25 mouse cellular contexts compared by ENCODE assay signal in the genomic region with DNA sequence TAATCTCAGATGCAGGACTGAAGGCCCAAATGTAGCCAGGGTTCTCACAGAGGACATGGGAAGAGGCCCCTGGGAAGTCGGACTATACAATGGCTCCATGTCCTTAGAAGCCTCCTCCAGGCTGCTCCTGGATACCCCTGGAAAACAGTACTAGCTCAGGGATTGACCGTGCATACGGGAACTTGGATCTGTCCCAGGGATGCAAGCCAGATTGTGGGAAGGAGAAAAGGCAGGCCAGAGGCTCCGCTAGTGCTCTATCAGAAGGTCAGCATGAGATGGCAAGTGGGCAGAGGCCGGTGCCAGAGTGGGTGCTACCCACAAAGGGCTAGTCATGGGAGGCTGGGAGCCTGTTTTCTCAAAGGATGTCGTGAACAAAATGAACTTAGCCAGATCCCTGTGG. TPM values are rescaled to one million over a fixed set of nuclear protein-coding genes. Genes with fewer than 3 reads are reported as not detected.
DNase-seq lines count a peak whose midpoint lies in the region; ATAC-seq and TF ChIP-seq lines count a peak whose summit lies in the region.
"Had no signal": no experiment of that assay in that cellular context is flagged by ENCODE, and none has a peak within 500 bp of the region (broad histone marks: within the 10 kb centered on the region; RNA-seq: fewer than 3 reads in every experiment).

No protein-coding gene starts in this region.

- WGBS in hindbrain, postnatal 0 days: 42% methylated on average over 6 of the region's 6 CpGs
- WGBS in hindbrain, embryonic 10.5 days: 88% methylated on average over 6 of the region's 6 CpGs
- 76% methylated on average over 6 of the region's 6 CpGs for WGBS in forebrain, embryonic 14.5 days

- H3K4me2 ChIP-seq in hindbrain, postnatal 0 days (ENCODE audit: low read depth, low read length): no peak overlapping the region
- H3K4me2 ChIP-seq in forebrain, embryonic 14.5 days (ENCODE audit: low read length): no peak overlapping the region
- H3K4me2 ChIP-seq: hindbrain, embryonic 12.5 days; kidney, embryonic 15.5 days; limb, embryonic 15.5 days; liver, embryonic 13.5 days had no signal

- peak overlapping the region; percentile 85 for H3K27ac ChIP-seq in gastrocnemius, adult 2 months
- no peak overlapping the region for H3K27ac ChIP-seq in hindbrain, postnatal 0 days
- no peak overlapping the region for H3K27ac ChIP-seq in hindbrain, embryonic 10.5 days
- no peak overlapping the region for H3K27ac ChIP-seq in forebrain, embryonic 14.5 days (ENCODE audit: low read depth, low read length)
- H3K27ac ChIP-seq: hindbrain, embryonic 12.5 days; kidney, embryonic 15.5 days; layer of hippocampus, adult 2 months; limb, embryonic 15.5 days; liver, embryonic 13.5 days; macrophage had no signal

- no peaks in the 10 kb centered on the region for H3K4me1 ChIP-seq in hindbrain, postnatal 0 days (ENCODE audit: insufficient read depth, low read length)
- peaks cover 22% of the 10 kb centered on the region; the same call in 1 of the 2 replicates for H3K4me1 ChIP-seq in hindbrain, embryonic 10.5 days (replicated peaks)
- H3K4me1 ChIP-seq in forebrain, embryonic 14.5 days (ENCODE audit: control insufficient read depth, insufficient read depth, low read length): no peaks in the 10 kb centered on the region
- H3K4me1 ChIP-seq: hindbrain, embryonic 12.5 days; kidney, embryonic 15.5 days had no signal

- DNase-seq in gastrocnemius, adult 2 months: peak; percentile 42
- no peak for DNase-seq in gastrocnemius, adult 18-20 months (ENCODE audit: low spot score)
- peak; percentile 51 for DNase-seq in hindbrain, postnatal 0 days (ENCODE audit: low spot score)
- no peak for DNase-seq in hindbrain, embryonic 10.5 days (ENCODE audit: low spot score)
- peak; percentile 46 for DNase-seq in Muller cell, postnatal 12 days (ENCODE audit: inconsistent ontology term)
- DNase-seq in brain, adult 2 months (ENCODE audit: low read depth, low spot score): peak; percentile 29
- DNase-seq in forebrain, embryonic 14.5 days (ENCODE audit: low spot score): no peak
- DNase-seq: cerebellum, adult 9-10 months; forebrain, postnatal 0 days; gastrocnemius, postnatal 14 days; kidney, adult 11 months; lung, adult 2 months; midbrain, embryonic 14.5 days; right cerebral cortex, adult 18-20 months had no signal

- H3K4me3 ChIP-seq in gastrocnemius, adult 2 months: no peak overlapping the region
- no peak overlapping the region for H3K4me3 ChIP-seq in hindbrain, postnatal 0 days (ENCODE audit: low read length)
- H3K4me3 ChIP-seq in hindbrain, embryonic 10.5 days: no peak overlapping the region
- H3K4me3 ChIP-seq in forebrain, embryonic 14.5 days (ENCODE audit: low read depth, low read length): no peak overlapping the region
- H3K4me3 ChIP-seq: hindbrain, embryonic 12.5 days; kidney, embryonic 15.5 days; layer of hippocampus, adult 2 months; limb, embryonic 15.5 days; liver, embryonic 13.5 days had no signal

- H3K36me3 ChIP-seq in hindbrain, postnatal 0 days (ENCODE audit: insufficient read depth, low read length): no peaks in the 10 kb centered on the region
- no peaks in the 10 kb centered on the region for H3K36me3 ChIP-seq in hindbrain, embryonic 10.5 days
- no peaks in the 10 kb centered on the region for H3K36me3 ChIP-seq in forebrain, embryonic 14.5 days (ENCODE audit: control insufficient read depth, insufficient read depth, low read length)
- H3K36me3 ChIP-seq: G1E; hindbrain, embryonic 12.5 days; kidney, embryonic 15.5 days; limb, embryonic 15.5 days; liver, embryonic 13.5 days had no signal

- no peaks in the 10 kb centered on the region for H3K27me3 ChIP-seq in hindbrain, postnatal 0 days (ENCODE audit: insufficient read depth, low read length)
- H3K27me3 ChIP-seq in hindbrain, embryonic 10.5 days (ENCODE audit: insufficient read depth, poor library complexity, severe bottlenecking): no peaks in the 10 kb centered on the region
- no peaks in the 10 kb centered on the region for H3K27me3 ChIP-seq in forebrain, embryonic 14.5 days (replicated peaks; ENCODE audit: control insufficient read depth, insufficient read depth, low read length)
- H3K27me3 ChIP-seq: hindbrain, embryonic 12.5 days; kidney, embryonic 15.5 days; limb, embryonic 15.5 days had no signal

- H3K9ac ChIP-seq in hindbrain, postnatal 0 days (replicated peaks; ENCODE audit: low read length): no peak overlapping the region
- no peak overlapping the region for H3K9ac ChIP-seq in forebrain, embryonic 14.5 days (ENCODE audit: low read length)
- H3K9ac ChIP-seq: forebrain, postnatal 0 days; hindbrain, embryonic 12.5 days; kidney, embryonic 15.5 days; limb, embryonic 15.5 days; liver, embryonic 13.5 days had no signal

- TF ChIP-seq CTCF in gastrocnemius, adult 2 months (IDR thresholded peaks at IDR 0.05): no peak
- no peak for TF ChIP-seq CTCF in hindbrain, postnatal 0 days (IDR thresholded peaks at IDR 0.05; ENCODE audit: low read depth)

- H3K9me3 ChIP-seq in hindbrain, postnatal 0 days (ENCODE audit: low read length): no peaks in the 10 kb centered on the region
- H3K9me3 ChIP-seq in hindbrain, embryonic 10.5 days: no peaks in the 10 kb centered on the region
- H3K9me3 ChIP-seq in forebrain, embryonic 14.5 days (replicated peaks; ENCODE audit: control insufficient read depth, low read length): no peaks in the 10 kb centered on the region
- H3K9me3 ChIP-seq: G1E; hindbrain, embryonic 12.5 days; kidney, embryonic 15.5 days; limb, embryonic 15.5 days; liver, embryonic 13.5 days had no signal

- intact Hi-C loops in gastrocnemius, adult 2 months (cut with DNase I): no loop called here

- ATAC-seq in hindbrain, postnatal 0 days: no peak
- ATAC-seq in forebrain, embryonic 14.5 days: no peak
- ATAC-seq in megakaryocyte, adult 5-6 weeks (ENCODE audit: poor library complexity, severe bottlenecking): no peak
- ATAC-seq: forebrain, postnatal 0 days; inflammation-experienced regulatory T-cells, adult 6 months had no signal

RNA-seq across cellular contexts. Expression of gene Fbln2, which starts 25.3 kb away (rescaled TPM):
- total RNA-seq in gastrocnemius, adult 2 months (2021): 10 to 100 TPM; 43.6 to 64.7 TPM
- total RNA-seq in gastrocnemius, adult 18-20 months (2021): 10 to 100 TPM; 40.1 to 51.6 TPM
- total RNA-seq in hindbrain, postnatal 0 days (2014; rRNA removed): 50.6 and 50.9 TPM in 2 replicates
- 18.5 and 21.2 TPM in 2 replicates for polyA plus RNA-seq in hindbrain, postnatal 0 days (2015; fragmentation: Nextera tagmentation; extraction: Ambion mirVana)
- polyA plus RNA-seq in hindbrain, embryonic 10.5 days (2016; fragmentation: Nextera tagmentation; extraction: Ambion mirVana): 28.5 and 32.2 TPM in 2 replicates
- 7.3 and 12.8 TPM in 2 replicates for polyA plus RNA-seq in forebrain, embryonic 14.5 days (2014; fragmentation: Nextera tagmentation; extraction: Ambion mirVana)
- total RNA-seq in megakaryocyte, adult 5-6 weeks (2015): not detected in 2 replicates
- not detected in 2 replicates for total RNA-seq in megakaryocyte, adult 5-6 weeks (2017)
- total RNA-seq: granulocyte monocyte progenitor cell, adult 5-6 weeks; neutrophil, adult 5-6 weeks had no signal
- polyA plus RNA-seq: G1E had no signal

RNA-seq across cellular contexts. Expression of gene Hdac11, which starts 30.5 kb away (rescaled TPM):
- 1 to 10 TPM; 5.1 to 6.5 TPM for total RNA-seq in gastrocnemius, adult 2 months (2021)
- total RNA-seq in gastrocnemius, adult 18-20 months (2021): 1 to 10 TPM; 6.7 to 7.2 TPM
- 100 and 111 TPM in 2 replicates for total RNA-seq in hindbrain, postnatal 0 days (2014; rRNA removed)
- polyA plus RNA-seq in hindbrain, postnatal 0 days (2015; fragmentation: Nextera tagmentation; extraction: Ambion mirVana): 50.1 and 50.7 TPM in 2 replicates
- 12.3 and 15.6 TPM in 2 replicates for polyA plus RNA-seq in hindbrain, embryonic 10.5 days (2016; fragmentation: Nextera tagmentation; extraction: Ambion mirVana)
- polyA plus RNA-seq in forebrain, embryonic 14.5 days (2014; fragmentation: Nextera tagmentation; extraction: Ambion mirVana): 24.5 and 26.1 TPM in 2 replicates
- 0.27 and 0.80 TPM in 2 replicates for total RNA-seq in megakaryocyte, adult 5-6 weeks (2015)
- total RNA-seq in megakaryocyte, adult 5-6 weeks (2017): 0.16 and 0.37 TPM in 2 replicates

Comparison
In these comparisons a context has a peak if more than half of its experiments do, and no peak if none do; other contexts are left out.
1. DNase-seq: peak in gastrocnemius, adult 2 months (single experiment), hindbrain, postnatal 0 days (single experiment), Muller cell, postnatal 12 days (single experiment) and brain, adult 2 months (single experiment); none in gastrocnemius, adult 18-20 months (single experiment), hindbrain, embryonic 10.5 days (single experiment) and forebrain, embryonic 14.5 days (single experiment).
2. RNA of gene Fbln2, which starts 25.3 kb away (total RNA-seq): 43.6 to 64.7 TPM in gastrocnemius, adult 2 months, 40.1 to 51.6 TPM in gastrocnemius, adult 18-20 months and 50.6 to 50.9 TPM in hindbrain, postnatal 0 days; not detected in megakaryocyte, adult 5-6 weeks; every median in the first group is over 10 times any median in the second.
3. RNA of gene Hdac11, which starts 30.5 kb away (total RNA-seq): 100 to 111 TPM in hindbrain, postnatal 0 days; 6.7 to 7.2 TPM in gastrocnemius, adult 18-20 months, 5.1 to 6.5 TPM in gastrocnemius, adult 2 months and 0.16 to 0.80 TPM in megakaryocyte, adult 5-6 weeks; every median in the first group is over 10 times any median in the second.